Mouse (Mus musculus): ENCODE data around the gene Lctl.

The Lctl gene

DNA sequence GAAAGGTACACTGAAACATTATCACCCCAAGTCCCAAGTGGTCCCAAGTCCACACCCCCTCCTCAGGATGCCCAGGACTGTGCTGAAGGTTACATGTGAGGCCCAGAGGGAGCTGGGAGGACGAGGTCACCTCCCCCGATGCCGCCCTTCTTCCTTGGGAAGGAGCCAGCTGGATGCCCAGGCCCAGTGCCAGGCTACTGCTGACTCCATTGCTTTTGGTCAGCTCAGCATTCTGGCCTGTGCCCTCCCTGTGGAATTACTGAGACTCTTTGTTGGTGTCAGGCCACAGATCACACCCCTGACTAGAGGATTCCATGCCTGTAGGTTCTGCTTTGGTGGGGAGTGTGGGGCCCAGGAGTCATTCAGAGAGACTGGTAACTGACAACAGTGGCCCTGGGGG lies at the start of gene Lctl:
Gene Lctl, plus strand, starts transcription at position 272 of the 400 bp plus-strand sequence.
- DNase-seq = no peak

- DNase-seq = no peak
These were observed 49.2 kb upstream of the Lctl start for GRCm38 (mm10) chr9:64067787-64068186.

GRCm38 (mm10) chr9:64068571-64068970 lies 48.4 kb upstream of the Lctl start:
- DNase-seq = no peak

DNA sequence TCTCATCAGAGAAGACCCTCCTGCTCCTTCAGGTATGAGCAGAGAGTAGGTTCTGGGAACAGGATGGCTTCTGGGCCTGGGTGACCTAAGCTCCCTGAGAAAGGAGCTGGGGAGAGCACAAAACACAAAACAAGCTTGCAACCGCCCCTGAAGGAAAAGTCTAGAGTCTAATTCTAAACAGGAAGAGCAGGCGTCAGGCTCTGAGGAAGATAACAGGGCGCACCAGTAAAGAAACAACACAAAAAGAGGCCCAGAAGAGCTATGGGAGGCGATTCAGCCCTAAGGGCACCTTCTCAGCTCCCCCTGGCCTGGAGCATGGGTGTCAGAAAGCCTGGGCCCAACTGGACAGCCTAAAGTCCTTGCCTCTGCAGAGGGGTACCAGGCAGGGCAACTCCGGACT lies 47.8 kb upstream of the Lctl start:
- no peak for DNase-seq

- no peak for DNase-seq
These were observed 46.3 kb upstream of the Lctl start for GRCm38 (mm10) chr9:64070674-64071073.

DNA sequence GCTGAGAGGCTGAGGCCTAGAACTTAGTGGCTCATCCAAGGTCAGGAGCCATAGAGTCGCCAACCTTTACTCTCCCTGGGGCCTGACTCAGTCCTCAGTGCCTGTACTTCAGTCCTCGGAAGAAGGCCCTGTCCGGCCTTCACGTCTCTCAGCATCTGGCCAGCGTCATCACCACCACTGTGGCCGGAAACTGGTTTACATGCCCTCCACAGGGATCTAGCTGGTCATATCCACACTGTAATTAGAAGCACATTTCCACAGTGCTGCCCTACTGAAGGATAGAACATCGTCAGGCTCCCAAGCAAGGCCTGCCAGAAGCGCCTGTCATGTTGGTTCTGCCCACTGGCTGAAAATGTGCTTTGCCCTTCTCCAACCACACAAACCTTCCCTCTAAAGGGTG lies 42.1 kb upstream of the Lctl start:
- no peak for DNase-seq

DNA sequence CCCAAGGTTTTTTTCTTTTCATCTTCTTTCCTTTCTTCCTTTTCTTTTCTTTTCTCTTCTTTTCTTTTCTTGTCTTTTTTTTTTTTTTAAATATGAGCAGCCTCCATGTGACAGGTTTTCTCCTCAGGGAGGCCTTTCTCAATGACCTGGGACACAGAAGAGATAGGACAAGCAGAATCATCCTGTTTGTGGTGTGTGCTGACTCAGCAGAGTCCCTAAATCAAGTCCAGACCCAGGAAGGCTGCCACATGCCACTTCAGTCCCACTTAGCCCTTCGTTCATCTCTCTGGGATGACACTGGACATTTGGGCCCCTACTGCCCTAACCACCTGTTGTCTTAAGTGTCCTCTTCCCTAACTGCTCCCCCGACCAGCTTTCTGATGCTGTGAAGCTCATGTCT lies 40.5 kb upstream of the Lctl start:
- no peak for DNase-seq

- no peak for DNase-seq
These were observed 38.6 kb upstream of the Lctl start for GRCm38 (mm10) chr9:64078386-64078792.

DNA sequence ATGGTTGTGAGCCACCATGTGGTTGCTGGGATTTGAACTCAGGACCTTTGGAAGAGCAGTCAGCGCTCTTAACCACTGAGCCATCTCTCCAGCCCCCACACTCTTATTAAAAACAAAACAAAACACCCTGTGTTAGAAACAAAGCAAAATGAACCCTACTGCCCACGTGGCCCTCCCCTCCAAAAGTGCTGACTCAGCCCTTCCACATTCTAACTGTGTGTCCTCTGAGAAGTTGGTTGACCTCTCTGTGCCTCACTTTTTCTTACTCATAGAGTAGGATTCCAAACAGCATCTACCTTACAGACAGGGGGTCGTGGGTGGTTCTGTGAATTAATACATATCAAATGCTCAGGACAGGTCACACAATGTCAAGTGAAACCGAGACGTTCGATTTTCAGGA lies 37.0 kb upstream of the Lctl start:
- no peak for DNase-seq

DNA sequence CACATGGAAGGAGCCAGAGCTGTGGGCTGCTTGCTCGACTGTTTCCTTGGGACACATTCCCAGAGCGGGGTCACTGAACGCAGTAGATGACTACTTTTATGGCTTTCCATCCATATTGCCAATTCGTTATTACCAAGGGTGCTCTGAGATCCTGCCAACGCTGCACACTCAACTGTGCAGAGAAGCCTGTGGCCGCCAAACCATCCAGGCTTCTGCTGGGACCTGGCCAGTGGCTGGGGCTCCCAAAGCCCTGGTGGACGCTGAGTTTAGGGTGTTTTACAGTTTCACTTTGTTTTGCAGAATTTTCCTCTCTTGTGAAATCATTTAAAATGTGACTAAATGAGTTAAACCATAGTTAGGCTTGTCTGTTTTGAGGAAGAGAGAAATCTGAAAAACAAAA lies 32.7 kb upstream of the Lctl start:
- no peak for DNase-seq

GRCm38 (mm10) chr9:64084661-64085399 lies 32.1 kb upstream of the Lctl start:
- no peak for DNase-seq

DNA sequence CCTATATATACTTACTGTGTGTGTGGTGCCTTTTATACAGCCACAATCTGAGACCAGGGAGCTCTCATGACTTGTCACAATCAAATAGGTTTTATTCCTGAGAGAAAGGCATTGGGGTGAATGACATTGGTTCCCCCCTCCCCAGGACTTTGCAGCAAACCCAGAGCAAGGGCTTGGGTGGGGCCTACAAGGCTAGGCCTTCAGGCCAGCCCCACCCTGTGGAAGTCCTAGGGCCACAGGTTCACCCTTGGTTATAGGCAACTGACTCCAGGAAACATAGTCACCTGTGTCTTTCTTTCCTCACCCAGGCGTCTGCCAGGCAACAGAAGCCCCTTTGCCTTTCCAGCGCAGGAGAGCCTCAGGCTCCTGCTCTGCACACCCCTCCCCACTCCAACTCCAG lies 31.0 kb upstream of the Lctl start:
- DNase-seq = no peak

- no peak for DNase-seq
These were observed 30.4 kb upstream of the Lctl start for GRCm38 (mm10) chr9:64086543-64086942.

GRCm38 (mm10) chr9:64087461-64088235 lies 29.3 kb upstream of the Lctl start:
- peak; percentile 22 to 59 for DNase-seq

DNA sequence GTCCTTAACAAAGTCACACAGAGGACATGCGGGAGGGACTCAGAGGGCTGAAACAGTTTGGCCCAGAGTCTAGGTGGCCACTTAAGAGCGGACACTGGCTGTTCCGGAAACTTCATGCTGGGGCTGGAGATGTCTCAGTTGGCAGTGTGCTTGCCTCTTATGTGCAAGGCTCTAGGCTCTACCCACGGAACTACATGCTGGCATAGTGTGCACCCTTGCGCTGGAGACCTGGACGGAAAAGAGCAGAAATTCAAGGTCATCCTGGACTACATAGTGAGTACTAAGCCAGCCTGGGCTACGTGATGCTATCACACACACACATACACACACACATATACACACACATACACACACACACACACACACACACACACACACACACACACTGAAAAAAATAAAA lies 28.6 kb upstream of the Lctl start:
- DNase-seq = no peak

DNA sequence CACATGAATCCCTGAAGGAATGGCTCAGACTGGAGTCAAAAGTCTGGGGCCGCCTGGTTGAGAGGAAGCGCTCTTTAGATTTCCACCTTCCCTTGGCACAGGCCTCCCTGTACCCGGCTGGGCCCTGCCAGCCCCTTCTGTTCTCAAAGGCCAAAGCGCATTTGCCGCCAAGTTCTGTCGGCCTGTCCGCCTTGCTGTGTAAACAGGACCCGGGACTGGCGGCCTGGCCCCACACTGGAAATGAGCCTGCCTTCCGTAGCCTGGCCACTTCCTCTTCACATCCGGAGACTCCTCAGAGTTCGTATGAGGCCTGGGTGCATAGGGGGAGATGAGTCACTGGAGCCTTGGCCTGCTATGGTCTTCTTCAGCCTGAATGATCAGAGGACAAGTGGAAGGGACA lies 27.9 kb upstream of the Lctl start:
- no peak for DNase-seq

DNA sequence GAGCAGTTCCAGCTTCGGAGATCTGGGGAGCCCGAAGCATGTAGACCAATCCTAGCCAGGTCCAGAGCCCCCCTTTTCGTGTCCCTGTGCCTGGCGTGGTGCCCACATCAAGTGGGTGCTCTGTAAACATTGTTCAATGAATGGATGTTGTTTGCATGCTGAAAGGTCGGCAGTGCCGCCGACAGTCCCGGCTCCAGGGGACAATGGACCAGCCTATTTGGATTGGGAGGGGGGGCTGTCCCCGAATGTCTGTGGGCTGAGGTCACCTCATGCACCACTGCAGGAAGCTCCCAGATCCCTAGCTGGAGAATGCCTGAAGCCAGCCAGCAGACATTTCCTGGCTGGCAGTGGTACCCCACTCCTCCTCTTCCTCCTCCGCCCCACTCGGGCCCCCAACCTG lies 22.9 kb upstream of the Lctl start:
- DNase-seq = no peak

DNA sequence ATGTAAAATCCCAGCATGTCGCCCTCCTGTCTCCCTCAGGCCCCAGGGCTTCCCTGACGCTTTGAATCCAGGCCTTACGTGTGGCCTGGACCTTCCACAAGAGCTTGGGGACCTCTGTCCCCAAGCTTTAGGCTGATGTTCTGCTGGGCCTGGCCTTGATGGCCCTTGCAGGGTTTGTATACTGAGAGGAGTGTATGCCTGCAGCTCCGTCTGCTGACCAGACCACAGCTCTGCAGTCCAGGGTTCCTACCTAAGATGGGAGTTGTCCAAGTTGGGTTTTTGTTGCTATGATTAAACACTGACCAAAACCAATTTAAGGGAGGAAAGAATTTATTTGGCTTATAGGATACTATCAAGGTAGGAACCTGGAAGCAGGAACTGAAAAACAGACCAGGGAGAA lies 18.7 kb upstream of the Lctl start:
- DNase-seq = no peak

GRCm38 (mm10) chr9:64100442-64100841 lies 16.5 kb upstream of the Lctl start:
- DNase-seq = peak; percentile 48 to 77

- DNase-seq = no peak
These were observed 11.6 kb upstream of the Lctl start for GRCm38 (mm10) chr9:64105301-64105700.

DNA sequence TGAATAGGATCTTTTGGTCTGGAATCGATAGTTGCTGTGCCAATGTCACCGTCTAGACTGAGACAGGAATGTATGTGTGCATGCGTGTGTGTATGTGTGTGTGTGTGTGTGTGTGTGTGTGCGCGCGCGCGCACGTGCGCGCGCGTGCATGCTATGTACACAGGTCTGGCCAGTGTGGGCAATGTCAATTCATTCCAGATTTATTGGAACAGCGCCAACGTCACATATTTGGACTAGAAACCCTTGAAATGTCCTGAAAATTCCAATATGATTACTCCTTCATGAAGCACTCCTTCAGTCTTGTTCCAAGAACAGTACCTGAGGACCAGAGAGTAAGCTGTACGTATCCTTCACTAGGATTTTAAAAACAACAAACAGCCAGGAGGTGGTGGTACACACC lies 6.4 kb upstream of the Lctl start:
- no peak for DNase-seq

DNA sequence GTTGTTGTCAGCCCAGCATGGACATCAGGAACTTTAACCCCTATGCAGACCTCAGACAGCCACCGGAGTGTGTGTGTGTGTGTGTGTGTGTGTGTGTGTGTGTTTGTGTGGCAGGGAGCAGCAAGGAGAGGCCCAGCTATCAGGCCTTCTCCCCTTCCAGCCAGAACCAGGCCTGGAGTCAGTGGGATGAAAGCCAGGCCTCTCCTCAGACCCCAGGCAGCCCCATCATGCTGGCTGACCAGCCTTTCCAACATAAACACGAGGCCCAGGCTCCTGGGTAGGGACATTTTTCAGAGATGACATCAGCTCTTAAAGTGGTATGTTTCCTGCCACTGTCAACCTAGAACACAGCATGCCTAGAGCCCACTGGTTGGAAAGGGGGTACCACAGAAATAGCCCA lies 2.3 kb upstream of the Lctl start:
- no peak for DNase-seq

GRCm38 (mm10) chr9:64115756-64116155 lies 1.2 kb upstream of the Lctl start:
- no peak for DNase-seq

- peak in 1 of 2 experiments; percentile 44 for DNase-seq
These were observed 3.0 kb downstream of the Lctl start for GRCm38 (mm10) chr9:64119898-64120297.
